16 mouse cellular contexts compared by ENCODE assay signal in genomic region chr13:89410504-89410903, GRCm38 (mm10).
"Had no signal": no experiment of that assay in that cellular context is flagged by ENCODE, and none has a peak within 500 bp of the region (broad histone marks: within the 10 kb centered on the region; RNA-seq: fewer than 3 reads in every experiment).

No protein-coding gene starts in this region.

- H3K9me3 ChIP-seq: neural tube, embryonic 12.5 days; neural tube, embryonic 13.5 days; neural tube, embryonic 15.5 days; stomach, embryonic 15.5 days had no signal

- H3K9ac ChIP-seq: neural tube, embryonic 12.5 days; neural tube, embryonic 13.5 days; neural tube, embryonic 15.5 days; stomach, embryonic 15.5 days had no signal

- H3K27ac ChIP-seq: neural tube, embryonic 12.5 days; neural tube, embryonic 13.5 days; neural tube, embryonic 15.5 days; stomach, embryonic 15.5 days; stomach, postnatal 0 days had no signal

- H3K4me3 ChIP-seq: neural tube, embryonic 12.5 days; neural tube, embryonic 13.5 days; neural tube, embryonic 15.5 days; stomach, embryonic 15.5 days had no signal

- H3K4me1 ChIP-seq: neural tube, embryonic 12.5 days; neural tube, embryonic 13.5 days; neural tube, embryonic 15.5 days; stomach, embryonic 15.5 days had no signal

- H3K27me3 ChIP-seq: neural tube, embryonic 12.5 days; neural tube, embryonic 13.5 days; neural tube, embryonic 15.5 days; stomach, embryonic 15.5 days had no signal

- H3K36me3 ChIP-seq: neural tube, embryonic 12.5 days; neural tube, embryonic 13.5 days; neural tube, embryonic 15.5 days; stomach, embryonic 15.5 days had no signal

- DNase-seq: retina, postnatal 1 day; right cerebral cortex, adult 18-20 months; right cerebral cortex, postnatal 14 days; right cerebral cortex, postnatal 25 days; right cerebral cortex, postnatal 4 days; spleen, adult 18-20 months; thymus, adult 18-20 months; thymus, postnatal 14 days; thymus, postnatal 25 days; thymus, postnatal 36 days; thymus, postnatal 4 days had no signal

- H3K4me2 ChIP-seq: neural tube, embryonic 12.5 days; neural tube, embryonic 13.5 days; neural tube, embryonic 15.5 days; stomach, embryonic 15.5 days had no signal
